Mouse (Mus musculus) mature B cell (primary cell): ENCODE data around the gene Mrpl18.
"Not testable (repeated sequence)": the region's sequence is repeated elsewhere in the genome, so short reads cannot be mapped to it uniquely, and the experiment has no call there.

Experiments used
- in situ Hi-C: fragments of 300-500 bp; cut with MboI; formaldehyde crosslinking; loops from 2 replicates; pipeline ENCODE4 v1.14.3; 2019

Mrpl18 gene

GRCm38 (mm10) chr17:12910391-12910790 lies 5.8 kb downstream of the Mrpl18 start:
- in situ Hi-C loops = no loop called here

GRCm38 (mm10) chr17:12909361-12910280 lies 6.5 kb downstream of the Mrpl18 start, which contains the start of gene Pnldc1:
Gene Pnldc1, minus strand, starts transcription at chr17:12910230.
- in situ Hi-C loops = no loop called here

GRCm38 (mm10) chr17:12906436-12906835 lies 9.7 kb downstream of the Mrpl18 start:
- in situ Hi-C loops = no loop called here

- in situ Hi-C loops = no loop called here
Measured at GRCm38 (mm10) chr17:12905810-12906209, 10.3 kb downstream of the Mrpl18 start.

- in situ Hi-C loops = no loop called here
Measured at GRCm38 (mm10) chr17:12904349-12904748, 11.8 kb downstream of the Mrpl18 start.

- in situ Hi-C loops = no loop called here
Measured at GRCm38 (mm10) chr17:12903372-12904333, 12.5 kb downstream of the Mrpl18 start.

GRCm38 (mm10) chr17:12902291-12902690 lies 13.9 kb downstream of the Mrpl18 start:
- in situ Hi-C loops = no loop called here

- in situ Hi-C loops = not testable (repeated sequence)
Measured at GRCm38 (mm10) chr17:12898607-12899006, 17.5 kb downstream of the Mrpl18 start.

- in situ Hi-C loops = no loop called here
Measured at GRCm38 (mm10) chr17:12897674-12898073, 18.5 kb downstream of the Mrpl18 start.

- in situ Hi-C loops = no loop called here
Measured at GRCm38 (mm10) chr17:12892033-12892432, 24.1 kb downstream of the Mrpl18 start.

GRCm38 (mm10) chr17:12891054-12891453 lies 25.1 kb downstream of the Mrpl18 start:
- in situ Hi-C loops = no loop called here

- in situ Hi-C loops = loop anchor here (10.0 kb wide), 1 partner anchor 108 kb away; the partner anchor contains the start of gene Wtap
Measured at GRCm38 (mm10) chr17:12887021-12887775, 28.9 kb downstream of the Mrpl18 start.

GRCm38 (mm10) chr17:12886620-12887019 lies 29.5 kb downstream of the Mrpl18 start:
- in situ Hi-C loops = loop anchor here (10.0 kb wide), 1 partner anchor 108 kb away; the partner anchor contains the start of gene Wtap

GRCm38 (mm10) chr17:12881216-12881615 lies 34.9 kb downstream of the Mrpl18 start:
- in situ Hi-C loops = loop anchor here (10.0 kb wide), 1 partner anchor 114 kb away; the partner anchor contains the start of gene Wtap

- in situ Hi-C loops = loop anchor here (10.0 kb wide), 1 partner anchor 115 kb away; the partner anchor contains the start of gene Wtap
Measured at GRCm38 (mm10) chr17:12880178-12880577, 36.0 kb downstream of the Mrpl18 start.

- in situ Hi-C loops = no loop called here
Measured at GRCm38 (mm10) chr17:12875734-12876133, 40.4 kb downstream of the Mrpl18 start, which contains the start of gene Mrgprh. Gene Mrgprh, plus strand, starts transcription at chr17:12876034.

GRCm38 (mm10) chr17:12872275-12873028 lies 43.7 kb downstream of the Mrpl18 start:
- in situ Hi-C loops = no loop called here

- in situ Hi-C loops = no loop called here
Measured at GRCm38 (mm10) chr17:12868640-12869039, 47.5 kb downstream of the Mrpl18 start.

GRCm38 (mm10) chr17:12868043-12868442 lies 48.1 kb downstream of the Mrpl18 start, which contains the start of gene Mas1:
Gene Mas1, minus strand, starts transcription at chr17:12868143.
- in situ Hi-C loops = no loop called here

- in situ Hi-C loops = no loop called here
Measured at GRCm38 (mm10) chr17:12866853-12867252, 49.3 kb downstream of the Mrpl18 start.
